Mouse (Mus musculus): ENCODE measurements around the gene Defb21.

DNA sequence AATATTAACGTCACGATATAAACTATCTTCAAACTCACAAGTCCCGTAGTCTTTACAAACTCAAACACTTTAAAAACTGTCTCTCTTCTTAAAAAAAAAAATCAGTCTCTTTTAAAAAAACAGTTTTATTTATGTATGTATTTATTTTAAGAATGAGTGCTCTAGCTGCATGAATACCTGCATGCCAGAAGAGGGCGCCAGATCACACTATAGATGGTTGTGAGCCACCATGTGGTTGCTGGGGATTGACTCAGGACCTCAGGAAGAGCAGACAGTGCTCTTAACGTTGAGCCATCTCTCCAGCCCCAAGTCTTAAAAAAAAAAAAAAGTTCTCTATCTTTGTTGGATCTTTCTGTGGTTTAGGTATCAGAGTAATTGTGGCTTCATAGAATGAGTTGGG is 44.8 kb downstream of the Defb21 start:
- peak in 1 of 2 experiments; percentile 69; a peak in 2 of 4 replicates for TF ChIP-seq CTCF (conservative IDR thresholded peaks at IDR 0.05 in 1 of 2, IDR thresholded peaks at IDR 0.05 in 1 of 2; ENCODE audit: low read depth in 2 of 2, low read length in 2 of 2)
- TF ChIP-seq E2F4 (IDR thresholded peaks at IDR 0.05; ENCODE audit: insufficient replicate concordance, low read depth, low read length), result no peak
- TF ChIP-seq MAZ (IDR thresholded peaks at IDR 0.05; ENCODE audit: low read depth, low read length), result no peak
- no peak for TF ChIP-seq ZMIZ1 (IDR thresholded peaks at IDR 0.05; ENCODE audit: low read depth, low read length)
- no peak for TF ChIP-seq POLR2AphosphoS2 (IDR thresholded peaks at IDR 0.05; ENCODE audit: low read depth, low read length)
- no peak for TF ChIP-seq MXI1 (IDR thresholded peaks at IDR 0.05; ENCODE audit: low read depth, low read length)
- no peak for TF ChIP-seq KAT2A (IDR thresholded peaks at IDR 0.05; ENCODE audit: insufficient replicate concordance, low read length)
- TF ChIP-seq USF1 (IDR thresholded peaks at IDR 0.05; ENCODE audit: low read depth, low read length), result no peak
- no peak for TF ChIP-seq MAX (IDR thresholded peaks at IDR 0.05; ENCODE audit: low read length)
- no peak for TF ChIP-seq SIN3A (IDR thresholded peaks at IDR 0.05; ENCODE audit: low read length)

Measured in CH12.LX (cell line).